Mouse (Mus musculus) myocyte (in vitro differentiated cells): ENCODE data around the gene Cfap54.

Source experiments
- CEBPB ChIP-seq: IDR thresholded peaks from 2 replicates; pipeline ENCODE4 v1.6.1; 2011; ENCODE audit warnings: mild to moderate bottlenecking, moderate library complexity; ENCODE audit not compliant: poor library complexity, insufficient read depth, severe bottlenecking
- MYOD1 ChIP-seq, 3 experiments: IDR thresholded peaks; one replicate each; pipeline ENCODE4 v1.6.1; 2011; ENCODE audit warnings: control low read depth in 2 of 3, low read depth in 2 of 3, mild to moderate bottlenecking in 2 of 3, moderate library complexity in 1 of 3; ENCODE audit not compliant: insufficient read length in 2 of 3, control insufficient read depth in 1 of 3
- MYOG ChIP-seq, 3 experiments: IDR thresholded peaks; one replicate each; pipeline ENCODE4 v1.6.1; 2011; ENCODE audit warnings: control low read depth in 2 of 3, low read depth in 2 of 3, mild to moderate bottlenecking in 2 of 3; ENCODE audit not compliant: insufficient read length in 2 of 3, control insufficient read depth in 1 of 3, insufficient read depth in 1 of 3
- POLR2A ChIP-seq: IDR thresholded peaks from one replicate; pipeline ENCODE4 v1.6.1; 2011; ENCODE audit warnings: low read depth, mild to moderate bottlenecking, control low read depth, moderate library complexity; ENCODE audit not compliant: insufficient read length
- POLR2AphosphoS2 ChIP-seq: IDR thresholded peaks from one replicate; pipeline ENCODE4 v1.6.1; 2011; ENCODE audit warnings: low read depth, control low read depth; ENCODE audit not compliant: insufficient read length
- TCF12 ChIP-seq: IDR thresholded peaks from one replicate; pipeline ENCODE4 v1.6.1; 2011; ENCODE audit warnings: mild to moderate bottlenecking, control low read depth; ENCODE audit not compliant: poor library complexity, insufficient read depth, severe bottlenecking
- TCF3 ChIP-seq: IDR thresholded peaks from one replicate; pipeline ENCODE4 v1.6.1; 2011; ENCODE audit warnings: low read depth, control low read depth; ENCODE audit not compliant: insufficient read length
- USF1 ChIP-seq: IDR thresholded peaks from one replicate; pipeline ENCODE4 v1.6.1; 2011; ENCODE audit warnings: low read depth, mild to moderate bottlenecking, control low read depth, moderate library complexity

DNA sequence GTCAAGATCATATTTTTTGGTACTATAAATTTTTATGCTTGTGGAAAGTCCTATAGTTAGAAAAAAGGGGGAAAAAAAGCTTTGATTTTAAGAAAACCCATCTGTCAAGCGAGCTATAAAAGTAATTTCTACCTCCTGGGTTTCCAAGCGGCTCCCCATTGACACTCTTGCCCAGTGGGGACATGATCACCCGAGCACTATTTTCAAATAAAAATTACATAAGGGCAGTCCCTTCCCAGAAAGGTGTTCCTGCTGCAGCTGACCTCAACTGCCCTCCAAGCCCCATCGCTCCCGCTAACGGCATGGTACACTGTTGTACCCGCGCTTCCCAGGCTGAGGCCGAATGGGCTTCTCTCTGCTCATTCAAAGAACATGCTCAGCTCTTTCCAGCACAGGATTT is 5.0 kb downstream of the Cfap54 start:
- no peak for TF ChIP-seq POLR2A
- no peak for TF ChIP-seq MYOD1 (IDR thresholded peaks at IDR 0.05; ENCODE audit: control insufficient read depth in 1 of 3, insufficient read length in 2 of 3, low read depth in 2 of 3)
- TF ChIP-seq TCF12, result no peak
- TF ChIP-seq POLR2AphosphoS2, result no peak
- TF ChIP-seq MYOG (IDR thresholded peaks at IDR 0.05; ENCODE audit: control insufficient read depth in 1 of 3, insufficient read depth in 1 of 3, insufficient read length in 2 of 3, low read depth in 2 of 3), result no peak
- no peak for TF ChIP-seq CEBPB
- TF ChIP-seq USF1, result no peak
- TF ChIP-seq TCF3, result no peak
